Mouse (Mus musculus): ENCODE measurements around the gene A930018P22Rik.

A930018P22Rik gene

GRCm38 (mm10) chr2:104163418-104163817 lies 40.8 kb downstream of the A930018P22Rik start:
- DNase-seq, result no peak

GRCm38 (mm10) chr2:104163978-104164487 lies 41.5 kb downstream of the A930018P22Rik start:
- no peak for DNase-seq

- no peak for DNase-seq
Measured at GRCm38 (mm10) chr2:104165631-104166030, 43.1 kb downstream of the A930018P22Rik start.

- no peak for DNase-seq
Measured at GRCm38 (mm10) chr2:104167765-104168164, 45.2 kb downstream of the A930018P22Rik start.

- DNase-seq, result no peak
Measured at GRCm38 (mm10) chr2:104168186-104168896, 45.8 kb downstream of the A930018P22Rik start.

GRCm38 (mm10) chr2:104172695-104173348 lies 50.3 kb downstream of the A930018P22Rik start:
- no peak for DNase-seq

- DNase-seq, result no peak
Measured at GRCm38 (mm10) chr2:104173431-104173830, 50.9 kb downstream of the A930018P22Rik start.
